Mouse (Mus musculus): ENCODE measurements around the gene Gpr156.

DNA sequence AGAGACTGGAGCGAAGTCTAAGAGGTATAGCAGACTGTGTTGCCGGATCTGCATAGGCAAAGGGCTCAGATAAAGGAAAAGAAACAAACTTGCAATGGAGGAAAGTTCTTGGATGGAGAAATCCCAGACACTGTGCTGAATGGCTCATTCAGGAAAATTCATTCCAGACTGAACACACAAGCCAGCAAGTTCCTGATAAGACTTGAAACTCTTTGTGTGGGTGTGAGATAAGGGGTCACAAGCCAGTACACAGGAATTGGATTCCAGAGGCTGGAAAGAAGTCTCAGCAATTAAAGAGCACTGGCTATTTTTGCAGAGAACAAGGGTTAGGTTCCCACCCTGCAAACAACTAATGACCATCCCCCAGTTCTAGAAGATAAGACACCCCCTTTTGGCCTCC lies 22.4 kb upstream of the Gpr156 start:
- TF ChIP-seq POLR2A (IDR thresholded peaks at IDR 0.05; ENCODE audit: borderline replicate concordance, extremely low read depth, low read depth, low read length): no peak
- TF ChIP-seq CTCF (IDR thresholded peaks at IDR 0.05; ENCODE audit: insufficient read depth, low read length): no peak
